Mouse (Mus musculus) heart, embryonic 11.5 days (tissue): ENCODE data around the gene Cacng6. TPM values are rescaled to one million over a fixed set of nuclear protein-coding genes. Genes with fewer than 3 reads are reported as not detected.
A peak's percentile ranks its signal among the peaks of the same experiment; 100 is the strongest.

Experiments
- ATAC-seq: fragments of 200-750 bp; cut with Nextera tagmentation; replicated peaks from 2 replicates; pipeline ENCODE4 v1.8.0; 2017; ENCODE audit warnings: moderate library complexity; ENCODE audit not compliant: insufficient number of reproducible peaks, low FRiP score, low TSS enrichment
- H3K27ac ChIP-seq: fragments of 300-500 bp; sonication (generic); 2 replicates; pipeline ENCODE4 v1.5.1; 2014; ENCODE audit warnings: mild to moderate bottlenecking, low read depth, low read length
- H3K27me3 ChIP-seq: fragments of 300-500 bp; sonication (generic); 2 replicates; pipeline ENCODE4 v1.6.1; 2014; ENCODE audit warnings: mild to moderate bottlenecking, low read length, mixed read lengths; ENCODE audit not compliant: control insufficient read depth, insufficient read depth
- H3K36me3 ChIP-seq: fragments of 300-500 bp; sonication (generic); 2 replicates; pipeline ENCODE4 v1.6.1; 2014; ENCODE audit warnings: mild to moderate bottlenecking, low read length, moderate library complexity, mixed read lengths; ENCODE audit not compliant: control insufficient read depth, insufficient read depth
- H3K4me1 ChIP-seq: fragments of 300-500 bp; sonication (generic); 2 replicates; pipeline ENCODE4 v1.6.1; 2014; ENCODE audit warnings: low read length; ENCODE audit not compliant: control insufficient read depth, insufficient read depth
- H3K4me2 ChIP-seq: fragments of 300-500 bp; sonication (generic); 2 replicates; pipeline ENCODE4 v1.6.1; 2014; ENCODE audit warnings: mild to moderate bottlenecking, moderate library complexity
- H3K4me3 ChIP-seq: fragments of 300-500 bp; sonication (generic); 2 replicates; pipeline ENCODE4 v1.5.1; 2014; ENCODE audit warnings: low read depth, low read length
- H3K9ac ChIP-seq: fragments of 300-500 bp; sonication (generic); 2 replicates; pipeline ENCODE4 v1.6.1; 2014; ENCODE audit warnings: mild to moderate bottlenecking, low read depth, low read length, moderate library complexity
- H3K9me3 ChIP-seq: fragments of 300-500 bp; sonication (generic); replicated peaks from 2 replicates; pipeline ENCODE4 v1.6.1; 2016; ENCODE audit warnings: low read length; ENCODE audit not compliant: control insufficient read depth
- WGBS: fragments of 180-500 bp; shearing (Covaris S2); extraction: QIAGEN DNeasy Blood & Tissue Kit; methylation state at CpG from one replicate; pipeline ENCODE4 v1.1.7; 2014; ENCODE audit not compliant: insufficient replicate concordance; 5-methylcytosine and 5-hydroxymethylcytosine counted together
- polyA plus RNA-seq: library from polyadenylated mRNA; unstranded; fragments of >200 nt; fragmentation: Nextera tagmentation; extraction: Ambion mirVana; gene quantifications from 2 replicates; pipeline ENCODE4 v1.2.1, GENCODE M21; 2014

The Cacng6 gene
- polyA plus RNA-seq, 1 experiment from 2014 or later = 18.3 TPM

GRCm38 (mm10) chr7:3446584-3446983 lies 22.6 kb downstream of the Cacng6 start:
- no peaks in the 10 kb centered on the region for H3K9me3 ChIP-seq
- H3K4me2 ChIP-seq = no peak overlapping the region
- H3K27ac ChIP-seq = no peak overlapping the region
- no peak for ATAC-seq
- WGBS = 65% methylated on average over 3 of the region's 3 CpGs
- H3K27me3 ChIP-seq = no peaks in the 10 kb centered on the region; the same call in 1 of the 2 replicates
- H3K4me3 ChIP-seq = no peak overlapping the region
- no peaks in the 10 kb centered on the region for H3K4me1 ChIP-seq
- H3K9ac ChIP-seq = no peak overlapping the region
- H3K36me3 ChIP-seq = no peaks in the 10 kb centered on the region

- no peaks in the 10 kb centered on the region for H3K4me1 ChIP-seq
- 75% methylated on average over 4 of the region's 4 CpGs for WGBS
- no peaks in the 10 kb centered on the region for H3K36me3 ChIP-seq
- no peak overlapping the region for H3K9ac ChIP-seq
- H3K4me3 ChIP-seq = no peak overlapping the region
- no peak overlapping the region for H3K4me2 ChIP-seq
- no peak for ATAC-seq
- no peaks in the 10 kb centered on the region; the same call in 1 of the 2 replicates for H3K27me3 ChIP-seq
- no peaks in the 10 kb centered on the region for H3K9me3 ChIP-seq
- H3K27ac ChIP-seq = no peak overlapping the region
Observed at GRCm38 (mm10) chr7:3447026-3447425, 23.0 kb downstream of the Cacng6 start.

- Histone ChIP-seq H3K27me3 (no peaks in the 10 kb centered on the region; the same call in 1 of the 2 replicates), H3K9me3 (no peaks in the 10 kb centered on the region), H3K36me3 (no peaks in the 10 kb centered on the region), H3K27ac (no peak overlapping the region), H3K4me1 (no peaks in the 10 kb centered on the region), H3K9ac (no peak overlapping the region), H3K4me3 (no peak overlapping the region), H3K4me2 (no peak overlapping the region)
- WGBS = 22% methylated on average over 15 of the region's 15 CpGs
- peak; percentile 22; the same call in 1 of the 2 replicates for ATAC-seq
Observed at GRCm38 (mm10) chr7:3448737-3449454, 24.9 kb downstream of the Cacng6 start.

GRCm38 (mm10) chr7:3450671-3451070 lies 26.7 kb downstream of the Cacng6 start:
- Histone ChIP-seq H3K4me3 (no peak overlapping the region), H3K9ac (no peak overlapping the region), H3K9me3 (no peaks in the 10 kb centered on the region), H3K36me3 (no peaks in the 10 kb centered on the region), H3K4me1 (no peaks in the 10 kb centered on the region), H3K4me2 (no peak overlapping the region), H3K27ac (no peak overlapping the region), H3K27me3 (no peaks in the 10 kb centered on the region; the same call in 1 of the 2 replicates)
- 60% methylated on average over 5 of the region's 5 CpGs for WGBS
- no peak for ATAC-seq

- Histone ChIP-seq H3K27ac (no peak overlapping the region), H3K4me3 (no peak overlapping the region), H3K4me2 (no peak overlapping the region), H3K9me3 (no peaks in the 10 kb centered on the region), H3K27me3 (no peaks in the 10 kb centered on the region; the same call in 1 of the 2 replicates), H3K9ac (no peak overlapping the region), H3K4me1 (no peaks in the 10 kb centered on the region), H3K36me3 (no peaks in the 10 kb centered on the region)
- no peak for ATAC-seq
- WGBS = 26% methylated on average over 6 of the region's 6 CpGs
Observed at GRCm38 (mm10) chr7:3451161-3451560, 27.2 kb downstream of the Cacng6 start.

- Histone ChIP-seq H3K4me3 (no peak overlapping the region), H3K27ac (no peak overlapping the region), H3K4me1 (no peaks in the 10 kb centered on the region), H3K27me3 (no peaks in the 10 kb centered on the region; the same call in 1 of the 2 replicates), H3K9me3 (no peaks in the 10 kb centered on the region), H3K4me2 (no peak overlapping the region), H3K9ac (no peak overlapping the region), H3K36me3 (no peaks in the 10 kb centered on the region)
- WGBS = 41% methylated on average over 12 of the region's 12 CpGs
- ATAC-seq = no peak
Observed at GRCm38 (mm10) chr7:3452821-3453485, 29.0 kb downstream of the Cacng6 start.

GRCm38 (mm10) chr7:3453486-3454183 lies 29.6 kb downstream of the Cacng6 start:
- Histone ChIP-seq H3K27me3 (no peaks in the 10 kb centered on the region; the same call in 1 of the 2 replicates), H3K4me2 (no peak overlapping the region), H3K36me3 (no peaks in the 10 kb centered on the region), H3K27ac (no peak overlapping the region), H3K9me3 (no peaks in the 10 kb centered on the region), H3K4me1 (no peaks in the 10 kb centered on the region), H3K4me3 (no peak overlapping the region), H3K9ac (no peak overlapping the region)
- 57% methylated on average over 10 of the region's 11 CpGs for WGBS
- ATAC-seq = no peak

GRCm38 (mm10) chr7:3457111-3457840 lies 33.3 kb downstream of the Cacng6 start:
- Histone ChIP-seq H3K4me3 (no peak overlapping the region), H3K27ac (no peak overlapping the region), H3K36me3 (no peaks in the 10 kb centered on the region), H3K9ac (no peak overlapping the region), H3K27me3 (no peaks in the 10 kb centered on the region), H3K9me3 (no peaks in the 10 kb centered on the region), H3K4me1 (no peaks in the 10 kb centered on the region), H3K4me2 (no peak overlapping the region)
- 91% methylated on average over 10 of the region's 10 CpGs for WGBS
- no peak for ATAC-seq
